Mouse (Mus musculus) MEL (cell line): ENCODE results near the gene Gm43064. TPM values are rescaled to one million over a fixed set of nuclear protein-coding genes. Genes with fewer than 3 reads are reported as not detected.

Experiments
- DNase-seq: peaks from one replicate; pipeline ENCODE4 v3.0.0; 2011; ENCODE audit warnings: low read depth, low spot score
- H3K27ac ChIP-seq: 2 replicates; pipeline ENCODE4 v1.5.1; 2012; ENCODE audit warnings: low read depth, mild to moderate bottlenecking, control low read depth, low read length, moderate library complexity; ENCODE audit not compliant: control insufficient read depth
- H3K27me3 ChIP-seq, 2 experiments: fragments of 150-350 bp in 1 of 2; sonication (generic) in 1 of 2; 2 replicates each; pipeline ENCODE4 v1.6.1; 2012; ENCODE audit warnings: low read length in 2 of 2, mild to moderate bottlenecking in 2 of 2, improper control_type of control experiment in 1 of 2, moderate library complexity in 1 of 2; ENCODE audit not compliant: insufficient read depth in 2 of 2, control insufficient read depth in 1 of 2
- H3K36me3 ChIP-seq, 2 experiments: 2 replicates each; pipeline ENCODE4 v1.6.1; 2012 to 2014; ENCODE audit warnings: low read length in 2 of 2, improper control_type of control experiment in 1 of 2, inconsistent platforms in 1 of 2, mild to moderate bottlenecking in 1 of 2; ENCODE audit not compliant: insufficient read depth in 2 of 2, control insufficient read depth in 1 of 2
- H3K4me1 ChIP-seq, 2 experiments: fragments of 150-350 bp in 1 of 2; sonication (generic) in 1 of 2; 2 replicates each; pipeline ENCODE4 v1.6.1; 2012; ENCODE audit warnings: low read length in 2 of 2, improper control_type of control experiment in 1 of 2, mild to moderate bottlenecking in 1 of 2; ENCODE audit not compliant: insufficient read depth in 2 of 2, control insufficient read depth in 1 of 2
- H3K4me3 ChIP-seq, 2 experiments: fragments of 150-350 bp in 1 of 2; sonication (generic) in 1 of 2; 2 replicates each; pipeline ENCODE4 v1.5.1; 2012; ENCODE audit warnings: low read depth in 2 of 2, low read length in 2 of 2, mild to moderate bottlenecking in 2 of 2, moderate library complexity in 2 of 2, control low read depth in 1 of 2, improper control_type of control experiment in 1 of 2; ENCODE audit not compliant: control insufficient read depth in 1 of 2, insufficient read depth in 1 of 2
- H3K79me2 ChIP-seq: 2 replicates; pipeline ENCODE4 v1.6.1; 2012; ENCODE audit warnings: mild to moderate bottlenecking, low read length, moderate library complexity; ENCODE audit not compliant: control insufficient read depth, poor library complexity, insufficient read depth
- H3K9ac ChIP-seq: 2 replicates; pipeline ENCODE4 v1.6.1; 2012; ENCODE audit warnings: low read depth, mild to moderate bottlenecking, control low read depth, low read length, moderate library complexity; ENCODE audit not compliant: control insufficient read depth, poor library complexity, severe bottlenecking
- H3K9me3 ChIP-seq: fragments of 150-350 bp; sonication (generic); replicated peaks from 2 replicates; pipeline ENCODE4 v1.6.1; 2012; ENCODE audit warnings: mild to moderate bottlenecking, low read length, improper control_type of control experiment, moderate library complexity; ENCODE audit not compliant: insufficient read depth
- BHLHE40 ChIP-seq: IDR thresholded peaks from 2 replicates; pipeline ENCODE4 v1.6.1; 2012; ENCODE audit warnings: low read depth, mild to moderate bottlenecking, inconsistent platforms, low read length, improper control_type of control experiment, borderline replicate concordance
- EP300 ChIP-seq, 2 experiments: IDR thresholded peaks; 2 replicates each; pipeline ENCODE4 v1.6.1; 2011; ENCODE audit warnings: improper control_type of control experiment in 2 of 2, low read length in 2 of 2, low read depth in 1 of 2, mild to moderate bottlenecking in 1 of 2
- ETS1 ChIP-seq: IDR thresholded peaks from 2 replicates; pipeline ENCODE4 v1.6.1; 2012; ENCODE audit warnings: low read depth, mild to moderate bottlenecking, inconsistent platforms, low read length, improper control_type of control experiment, moderate library complexity
- GABPA ChIP-seq: IDR thresholded peaks from 2 replicates; pipeline ENCODE4 v1.6.1; 2012; ENCODE audit warnings: low read depth, mild to moderate bottlenecking, inconsistent platforms, low read length, improper control_type of control experiment, moderate library complexity
- GATA1 ChIP-seq: IDR thresholded peaks from 2 replicates; pipeline ENCODE4 v1.6.1; 2011; ENCODE audit warnings: low read depth, low read length, improper control_type of control experiment
- HCFC1 ChIP-seq: IDR thresholded peaks from 2 replicates; pipeline ENCODE4 v1.6.1; 2012; ENCODE audit warnings: low read depth, mild to moderate bottlenecking, inconsistent platforms, low read length, improper control_type of control experiment, moderate library complexity
- MAFK ChIP-seq: IDR thresholded peaks from 2 replicates; pipeline ENCODE4 v1.6.1; 2011; ENCODE audit warnings: low read depth, mild to moderate bottlenecking, low read length, improper control_type of control experiment, borderline replicate concordance
- MAX ChIP-seq: IDR thresholded peaks from 2 replicates; pipeline ENCODE4 v1.6.1; 2011; ENCODE audit warnings: low read length, improper control_type of control experiment
- MEF2A ChIP-seq: IDR thresholded peaks from 2 replicates; pipeline ENCODE4 v1.6.1; 2014; ENCODE audit warnings: low read depth, mild to moderate bottlenecking, inconsistent platforms, low read length, improper control_type of control experiment; ENCODE audit not compliant: poor library complexity, insufficient replicate concordance, severe bottlenecking; ENCODE audit errors: extremely low read depth
- MXI1 ChIP-seq: IDR thresholded peaks from 2 replicates; pipeline ENCODE4 v1.6.1; 2011; ENCODE audit warnings: mild to moderate bottlenecking, low read depth, low read length, improper control_type of control experiment
- NRF1 ChIP-seq: IDR thresholded peaks from 2 replicates; pipeline ENCODE4 v1.6.1; 2014; ENCODE audit warnings: low read depth, mild to moderate bottlenecking, inconsistent platforms, low read length, improper control_type of control experiment, moderate library complexity; ENCODE audit not compliant: poor library complexity, insufficient read depth, severe bottlenecking
- POLR2A ChIP-seq, 2 experiments: IDR thresholded peaks; 2 replicates each; pipeline ENCODE4 v1.6.1; 2011 to 2012; ENCODE audit warnings: low read length in 2 of 2, mild to moderate bottlenecking in 2 of 2, control low read depth in 1 of 2, improper control_type of control experiment in 1 of 2, low read depth in 1 of 2, moderate library complexity in 1 of 2; ENCODE audit not compliant: control insufficient read depth in 1 of 2, insufficient read depth in 1 of 2, poor library complexity in 1 of 2
- POLR2AphosphoS2 ChIP-seq: IDR thresholded peaks from 2 replicates; pipeline ENCODE4 v1.6.1; 2011; ENCODE audit warnings: low read length, improper control_type of control experiment
- POLR2AphosphoS5 ChIP-seq: IDR thresholded peaks from 2 replicates; pipeline ENCODE4 v1.6.1; 2012; ENCODE audit warnings: low read depth, borderline replicate concordance, mild to moderate bottlenecking, inconsistent platforms, low read length, moderate library complexity, mixed read lengths
- RAD21 ChIP-seq: IDR thresholded peaks from 2 replicates; pipeline ENCODE4 v1.6.1; 2011; ENCODE audit warnings: mild to moderate bottlenecking, low read depth, low read length, improper control_type of control experiment
- SMC3 ChIP-seq: IDR thresholded peaks from 2 replicates; pipeline ENCODE4 v1.6.1; 2011; ENCODE audit warnings: low read depth, low read length, improper control_type of control experiment
- TAL1 ChIP-seq: IDR thresholded peaks from 2 replicates; pipeline ENCODE4 v1.6.1; 2012; ENCODE audit warnings: mild to moderate bottlenecking, inconsistent platforms, low read length, moderate library complexity, mixed read lengths
- TCF12 ChIP-seq: IDR thresholded peaks from 2 replicates; pipeline ENCODE4 v1.6.1; 2014; ENCODE audit warnings: low read depth, mild to moderate bottlenecking, inconsistent platforms, low read length, improper control_type of control experiment, moderate library complexity
- ZC3H11A ChIP-seq: IDR thresholded peaks from 2 replicates; pipeline ENCODE4 v1.6.1; 2012; ENCODE audit warnings: low read depth, mild to moderate bottlenecking, inconsistent platforms, low read length, improper control_type of control experiment
- ZKSCAN1 ChIP-seq: IDR thresholded peaks from 2 replicates; pipeline ENCODE4 v1.6.1; 2012; ENCODE audit warnings: low read depth, mild to moderate bottlenecking, inconsistent platforms, low read length, improper control_type of control experiment, moderate library complexity
- ZMIZ1 ChIP-seq: IDR thresholded peaks from 2 replicates; pipeline ENCODE4 v1.6.1; 2012; ENCODE audit warnings: low read depth, mild to moderate bottlenecking, inconsistent platforms, low read length, improper control_type of control experiment, moderate library complexity
- ZNF384 ChIP-seq: IDR thresholded peaks from 2 replicates; pipeline ENCODE4 v1.6.1; 2012; ENCODE audit warnings: low read depth, mild to moderate bottlenecking, inconsistent platforms, low read length, improper control_type of control experiment
- polyA plus RNA-seq, 2 experiments: library from polyadenylated mRNA; stranded (reverse) in 1 of 2; unstranded in 1 of 2; fragments of >175 nt in 1 of 2; fragments of >200 nt in 1 of 2; gene quantifications; 2 replicates each; pipeline versions ENCODE4 v1.2.1 to v1.2.4; 2012; ENCODE audit warnings: low replicate concordance in 2 of 2, low read depth in 1 of 2; ENCODE audit not compliant: insufficient read length in 2 of 2, insufficient read depth in 1 of 2, missing spikeins in 1 of 2
- total RNA-seq: library from RNA; depleted of rRNA; stranded (reverse); fragments of 300-350 nt; gene quantifications from 2 replicates; pipeline ENCODE4 v1.2.3, GENCODE M21; 2012

Gm43064 gene
- total and polyA plus RNA-seq, 3 experiments: 0.14 to 0.50 TPM; not detected in 1

GRCm38 (mm10) chr3:103834001-103834400, 24.6 kb downstream of the Gm43064 start:
- TF ChIP-seq ZNF384 (no peak), GATA1 (no peak), ZKSCAN1 (no peak), POLR2A (IDR thresholded peaks at IDR 0.05; ENCODE audit: control insufficient read depth in 1 of 2, insufficient read depth in 1 of 2, low read depth in 1 of 2, low read length in 2 of 2, poor library complexity in 1 of 2) (no peak), GABPA (no peak), ETS1 (no peak), POLR2AphosphoS2 (no peak), NRF1 (no peak), ZC3H11A (no peak), BHLHE40 (no peak)
- Histone ChIP-seq H3K27me3 (no peaks in the 10 kb centered on the region), H3K4me3 (no peak overlapping the region), H3K36me3 (peaks cover 0 to 15% of the 10 kb centered on the region in 2 experiments; a peak in 2 of 4 replicates), H3K9me3 (no peaks in the 10 kb centered on the region), H3K9ac (no peak overlapping the region), H3K79me2 (no peaks in the 10 kb centered on the region), H3K4me1 (peaks cover 6 to 10% of the 10 kb centered on the region in 2 experiments), H3K27ac (no peak overlapping the region)
- no peak for DNase-seq

GRCm38 (mm10) chr3:103835272-103835950, 26.0 kb downstream of the Gm43064 start:
- H3K27me3 ChIP-seq: no peaks in the 10 kb centered on the region
- no peak overlapping the region for H3K4me3 ChIP-seq
- H3K36me3 ChIP-seq: peaks cover 0 to 15% of the 10 kb centered on the region in 2 experiments; a peak in 2 of 4 replicates
- TF ChIP-seq RAD21 (no peak), MEF2A (no peak), SMC3 (no peak), MAX (no peak), ZKSCAN1 (no peak), BHLHE40 (no peak), POLR2AphosphoS5 (no peak), ETS1 (no peak), MXI1 (no peak), ZC3H11A (no peak), HCFC1 (no peak), TAL1 (no peak), MAFK (no peak), TCF12 (no peak), ZMIZ1 (no peak), POLR2A (IDR thresholded peaks at IDR 0.05; ENCODE audit: control insufficient read depth in 1 of 2, insufficient read depth in 1 of 2, low read depth in 1 of 2, low read length in 2 of 2, poor library complexity in 1 of 2) (no peak), EP300 (IDR thresholded peaks at IDR 0.05; ENCODE audit: low read depth in 1 of 2, low read length in 2 of 2) (no peak)
- H3K9me3 ChIP-seq: no peaks in the 10 kb centered on the region
- H3K9ac ChIP-seq: no peak overlapping the region
- H3K79me2 ChIP-seq: no peaks in the 10 kb centered on the region
- H3K4me1 ChIP-seq: peaks cover 6 to 10% of the 10 kb centered on the region in 2 experiments
- no peak overlapping the region for H3K27ac ChIP-seq
- DNase-seq: no peak
